Mouse (Mus musculus) gastrocnemius, adult 2 months (tissue): Measurements from ENCODE around the gene Mtrf1. TPM values are rescaled to one million over a fixed set of nuclear protein-coding genes. Genes with fewer than 3 reads are reported as not detected.

ENCODE experiments used
- DNase-seq: peaks from one replicate; pipeline ENCODE4 v3.0.0; 2022
- H3K27ac ChIP-seq: fragments of 200-600 bp; 2 replicates; pipeline ENCODE4 v1.8.1; 2022; ENCODE audit warnings: mild to moderate bottlenecking
- H3K4me3 ChIP-seq: fragments of 200-600 bp; 2 replicates; pipeline ENCODE4 v1.8.1; 2022; ENCODE audit warnings: mild to moderate bottlenecking, moderate library complexity
- CTCF ChIP-seq: fragments of 200-600 bp; IDR thresholded peaks from 2 replicates; pipeline ENCODE4 v1.8.1; 2022; ENCODE audit warnings: antibody characterized with exemption, mild to moderate bottlenecking, moderate library complexity
- intact Hi-C: fragments of 180-260 bp; cut with DNase I; formaldehyde crosslinking; loops from one replicate; pipeline ENCODE4 v1.15.1; 2025
- total RNA-seq, 2 experiments: library from RNA; stranded (reverse); gene quantifications; 2 replicates each; pipeline ENCODE4 v1.2.3; 2021

The Mtrf1 gene
- total RNA-seq, 2 experiments from 2014 or later = 8.9 to 9.5 TPM

DNA sequence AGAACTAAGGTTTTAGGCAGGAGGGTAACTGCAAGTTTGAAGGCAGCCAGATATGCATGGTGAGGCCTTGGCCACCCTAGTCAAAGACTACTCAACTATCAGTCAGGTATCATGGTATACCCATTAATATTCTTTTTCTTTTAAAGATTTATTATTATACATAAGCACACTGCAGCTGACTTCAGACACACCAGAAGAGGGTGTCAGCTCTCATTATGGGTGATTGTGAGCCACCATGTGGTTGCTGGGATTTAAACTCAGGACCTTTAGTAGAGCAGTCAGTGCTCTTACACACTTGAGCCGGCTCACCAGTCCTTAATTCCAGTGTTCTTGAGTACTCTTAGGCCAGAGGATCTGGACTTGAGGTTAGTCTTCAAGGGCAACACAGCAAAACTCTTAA, 62.8 kb downstream of the Mtrf1 start:
- intact Hi-C loops = no loop called here
- TF ChIP-seq CTCF = no peak
- Histone ChIP-seq H3K27ac (no peak overlapping the region), H3K4me3 (no peak overlapping the region)
- DNase-seq = no peak

DNA sequence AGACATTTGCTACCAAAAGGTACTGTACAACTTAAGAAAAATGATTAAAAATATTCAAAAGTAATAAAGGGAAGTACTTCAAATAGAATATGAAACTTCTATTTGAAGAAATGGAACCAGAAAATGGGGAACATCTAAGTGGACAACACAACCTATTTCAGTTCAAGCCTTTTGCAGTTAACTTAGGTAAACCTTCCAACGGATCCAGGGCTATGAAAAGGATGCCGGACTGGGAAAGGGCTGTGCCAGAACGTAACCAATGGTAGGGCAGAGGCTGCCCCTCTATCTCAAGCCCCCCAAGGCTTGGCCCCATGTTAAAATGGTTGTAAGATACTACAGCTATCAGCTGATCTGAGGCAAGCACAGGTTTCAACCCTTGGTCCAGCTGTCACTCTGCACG, 63.4 kb downstream of the Mtrf1 start:
- TF ChIP-seq CTCF = no peak
- intact Hi-C loops = no loop called here
- no peak overlapping the region for H3K4me3 ChIP-seq
- no peak overlapping the region for H3K27ac ChIP-seq
- DNase-seq = no peak

DNA sequence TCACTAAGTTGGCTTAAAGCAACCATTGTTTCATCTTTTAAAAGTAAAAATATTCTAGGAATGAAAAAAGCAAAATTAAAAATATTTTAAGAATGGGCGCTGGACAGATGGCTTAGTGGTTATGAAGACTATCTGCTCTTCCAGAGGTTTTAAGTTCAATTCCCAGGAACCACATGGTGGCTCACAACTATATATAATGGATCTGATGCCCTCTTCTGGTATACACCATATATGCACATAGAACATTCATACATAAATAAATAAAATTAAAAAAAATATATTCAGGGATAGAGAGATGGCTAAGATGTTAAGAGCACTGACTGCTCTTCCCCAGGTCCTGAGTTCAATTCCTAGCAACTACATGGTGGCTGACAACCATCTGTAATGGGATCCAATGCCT, 68.1 kb downstream of the Mtrf1 start:
- Histone ChIP-seq H3K4me3 (no peak overlapping the region), H3K27ac (no peak overlapping the region)
- TF ChIP-seq CTCF = no peak
- DNase-seq = no peak
- intact Hi-C loops = loop anchor here (5.0 kb wide), 1 partner anchor 343 kb away; no protein-coding TSS in a partner anchor

DNA sequence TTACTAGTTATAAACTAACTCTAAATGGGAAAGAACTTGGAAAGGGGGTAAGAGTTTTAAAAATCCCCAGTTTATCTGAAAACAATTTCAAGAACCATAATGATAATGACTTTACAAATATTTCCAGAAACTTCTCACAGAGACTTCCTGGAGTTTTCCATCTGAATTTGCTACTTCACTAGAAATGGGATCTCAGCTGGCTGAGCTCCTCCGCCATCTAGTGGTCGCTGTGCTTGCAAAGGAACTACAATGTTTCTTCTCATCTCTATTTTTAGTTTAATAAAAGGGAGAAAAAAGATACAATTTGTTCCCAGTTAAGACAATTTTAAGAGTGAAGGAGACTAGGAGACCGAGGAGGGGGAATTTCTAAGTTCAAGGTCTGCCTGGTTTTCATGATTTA, 70.0 kb downstream of the Mtrf1 start:
- TF ChIP-seq CTCF = peak; percentile 82
- peak; percentile 71 for DNase-seq
- Histone ChIP-seq H3K27ac (no peak overlapping the region), H3K4me3 (no peak overlapping the region)
- intact Hi-C loops = loop anchor here (2.0 to 5.0 kb wide), 2 partner anchors 71 to 345 kb away; partner anchors contain the start of gene Mtrf1

Other genes starting within 250 kb of the Mtrf1 start
- not detected for gene Zfp957, start 150.4 kb upstream of the Mtrf1 start, total RNA-seq
- gene Rgcc, start 96.1 kb upstream of the Mtrf1 start, total RNA-seq = 10 to 100 TPM; 46.9 to 78.3 TPM
- 10 to 100 TPM; 22.3 to 22.9 TPM for gene Naa16, start 7.0 kb upstream of the Mtrf1 start, total RNA-seq
- gene Kbtbd7, start 28.7 kb downstream of the Mtrf1 start, total RNA-seq = 1 to 10 TPM; 5.4 to 7.2 TPM
- under 1 TPM in 1 of 2 experiments, not detected in 1; 0.20 TPM for gene Kbtbd6, start 54.1 kb downstream of the Mtrf1 start, total RNA-seq
- 1 to 10 TPM; 4.6 to 6.0 TPM for gene Elf1, start 83.4 kb downstream of the Mtrf1 start, total RNA-seq
- 10 to 100 TPM; 19.3 to 25.7 TPM for gene Wbp4, start 83.7 kb downstream of the Mtrf1 start, total RNA-seq
- gene Sugt1, start 189.9 kb downstream of the Mtrf1 start, total RNA-seq = 10 to 100 TPM; 96.5 to 97.2 TPM